Mouse (Mus musculus) stomach, postnatal 0 days (tissue): ENCODE measurements around the gene Rbm38.

ENCODE experiments used
- CTCF ChIP-seq: IDR thresholded peaks from 2 replicates; pipeline ENCODE4 v1.5.1; 2016; ENCODE audit warnings: antibody characterized with exemption, low read depth, mild to moderate bottlenecking, moderate library complexity
- EP300 ChIP-seq: optimal IDR thresholded peaks from 2 replicates; pipeline ENCODE3; 2016; ENCODE audit warnings: antibody characterized with exemption

- TF ChIP-seq CTCF (no peak), EP300 (no peak)
Observed at GRCm38 (mm10) chr2:172974701-172975100, 45.6 kb upstream of the Rbm38 start.
